Mouse (Mus musculus): ENCODE measurements around the gene Vpreb2.
"Not testable (repeated sequence)": the region's sequence is repeated elsewhere in the genome, so short reads cannot be mapped to it uniquely, and the experiment has no call there.

The Vpreb2 gene

GRCm38 (mm10) chr16:17980128-17980527, at the start of gene Vpreb2:
TSS of gene Vpreb2 (plus strand) at chr16:17980428.
- in situ Hi-C loops (cut with MseI, MboI), result no loop called here

DNA sequence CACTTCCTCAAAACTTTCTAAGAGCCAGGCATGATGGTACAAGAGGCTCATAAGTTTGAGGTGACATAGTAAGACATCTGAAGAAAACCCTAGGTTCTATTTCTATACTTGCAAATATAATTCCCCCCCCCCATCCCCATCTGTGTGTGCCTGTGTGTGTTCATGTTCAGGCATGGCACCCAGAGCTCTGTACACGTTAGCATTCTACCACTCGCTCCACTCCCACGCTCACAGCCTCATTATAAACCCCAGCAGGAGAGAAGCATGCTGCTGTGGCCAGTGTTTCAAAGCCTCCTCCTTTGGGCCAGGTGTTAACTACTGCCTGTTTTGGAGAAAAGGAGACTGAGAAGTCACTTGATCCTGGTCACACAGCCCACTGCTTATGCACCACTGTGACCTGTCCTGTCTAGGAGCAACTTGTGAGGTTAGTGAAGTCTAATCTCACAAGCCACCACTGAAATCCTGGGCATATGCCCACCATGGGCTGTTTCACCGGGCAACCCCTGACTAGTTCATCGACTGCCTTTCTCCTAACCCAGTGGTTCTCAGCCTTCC, 48.2 kb upstream of the Vpreb2 start:
- in situ Hi-C loops (cut with MseI, MboI), result loop anchor here (5.0 to 10.0 kb wide), 2 partner anchors 110 to 113 kb away; no protein-coding TSS in a partner anchor

DNA sequence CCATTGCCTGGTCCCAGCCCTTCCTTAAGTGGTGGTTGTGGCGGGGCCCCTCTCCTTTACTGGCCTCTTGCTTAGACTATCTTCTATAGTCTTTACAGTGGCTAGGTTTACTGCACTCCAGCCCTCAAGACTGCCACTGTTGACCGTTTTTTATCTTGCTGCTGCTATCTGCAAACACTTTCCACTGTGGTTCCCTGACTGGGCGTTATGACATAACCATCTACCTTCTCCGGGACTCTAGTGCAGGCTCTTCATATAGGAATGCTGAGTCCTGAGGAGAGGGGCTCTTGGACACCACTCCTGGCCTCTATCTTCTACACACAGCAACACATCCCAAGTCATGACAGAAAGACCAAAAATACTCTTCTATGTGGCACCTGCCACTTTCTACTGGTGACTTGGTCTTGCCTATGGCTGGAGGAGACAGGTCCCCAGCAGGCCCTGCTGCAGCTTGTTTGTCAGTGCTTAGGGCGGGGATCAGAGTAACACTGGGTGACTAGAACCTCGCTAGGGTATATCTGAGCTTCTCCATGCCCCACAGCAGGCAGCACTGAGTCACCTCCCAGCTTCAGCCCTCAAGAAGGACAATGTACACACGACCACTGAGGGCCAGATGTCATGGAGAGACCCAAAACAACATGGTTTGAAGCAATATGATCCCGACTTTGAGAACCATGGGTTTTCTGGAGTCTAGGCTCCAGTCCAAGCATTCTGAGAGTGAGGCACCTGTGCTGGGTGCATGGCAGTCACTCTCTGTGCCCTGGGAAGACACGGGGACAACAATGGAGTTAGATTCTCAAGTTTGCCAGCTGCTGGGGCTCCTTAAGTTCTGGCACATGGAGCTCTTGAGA, 46.4 kb upstream of the Vpreb2 start:
- in situ Hi-C loops (cut with MseI, MboI), result loop anchor here (5.0 to 10.0 kb wide), 2 partner anchors 108 to 111 kb away; no protein-coding TSS in a partner anchor

DNA sequence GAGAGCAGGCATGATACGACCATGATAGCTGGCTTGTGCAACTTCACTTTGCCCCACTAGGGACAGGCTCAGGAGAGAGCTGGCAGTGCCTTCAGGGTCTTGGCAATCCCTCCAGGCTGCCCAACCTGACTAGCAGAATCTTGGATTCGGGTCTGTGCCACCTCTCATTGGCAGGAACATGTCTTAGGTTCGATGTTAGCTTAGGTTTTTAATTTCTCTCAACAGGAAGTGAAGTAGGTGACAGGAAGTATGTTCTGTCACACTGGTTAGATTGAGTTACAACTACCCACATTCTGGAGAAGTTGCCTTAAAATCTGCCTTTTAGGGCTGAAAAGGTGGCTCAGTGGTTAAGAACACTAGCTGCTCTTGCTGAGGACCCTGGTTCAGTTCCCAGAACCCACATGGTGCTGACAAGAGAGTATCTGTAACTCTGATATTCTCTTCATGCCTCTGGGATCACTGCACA, 45.8 kb upstream of the Vpreb2 start:
- in situ Hi-C loops (cut with MseI, MboI), result loop anchor here (5.0 to 10.0 kb wide), 2 partner anchors 108 to 110 kb away; no protein-coding TSS in a partner anchor

DNA sequence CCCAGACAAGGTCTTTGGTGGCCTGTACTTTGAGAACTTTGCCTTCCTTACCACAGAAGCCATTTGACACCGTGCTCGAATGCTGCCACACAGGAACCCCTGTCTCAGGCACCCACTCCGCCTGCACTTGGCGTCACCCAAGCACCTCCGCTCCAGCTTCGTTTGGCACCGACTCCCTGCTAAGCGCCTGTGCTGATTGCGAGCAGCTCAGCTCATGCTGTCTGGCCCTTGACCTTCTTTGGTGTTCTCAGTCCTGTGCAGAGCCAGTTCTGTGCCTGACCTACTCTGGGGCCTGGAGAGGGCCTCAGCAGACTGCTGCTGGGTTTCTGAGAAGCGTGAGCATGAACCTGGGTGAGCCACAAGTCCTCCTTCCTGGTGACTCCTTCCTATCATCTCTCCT, 43.5 kb upstream of the Vpreb2 start:
- in situ Hi-C loops (cut with MseI, MboI), result loop anchor here in 1 of 2 experiments (10.0 kb wide), 1 partner anchor 108 kb away; no protein-coding TSS in a partner anchor

DNA sequence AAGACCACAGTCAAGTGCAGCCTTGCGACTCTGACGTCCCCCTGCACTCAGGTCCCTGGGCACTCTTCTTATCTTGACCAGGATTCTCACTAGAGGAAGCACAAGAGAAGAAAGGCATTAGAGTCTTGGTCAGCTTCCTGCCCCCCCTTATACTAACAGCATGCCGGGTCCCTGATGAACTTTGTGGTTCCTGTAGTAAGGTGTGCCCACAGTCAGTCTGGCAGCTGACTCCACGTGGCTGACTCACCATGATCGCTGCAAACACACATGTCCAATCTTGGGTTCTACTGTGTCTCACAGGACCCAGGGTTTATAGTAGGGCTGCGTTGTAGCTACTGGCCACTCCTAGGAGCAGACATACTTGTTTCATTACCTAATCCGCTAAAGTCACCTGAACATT, 42.0 kb upstream of the Vpreb2 start:
- in situ Hi-C loops (cut with MseI, MboI), result loop anchor here in 1 of 2 experiments (10.0 kb wide), 1 partner anchor 107 kb away; no protein-coding TSS in a partner anchor

DNA sequence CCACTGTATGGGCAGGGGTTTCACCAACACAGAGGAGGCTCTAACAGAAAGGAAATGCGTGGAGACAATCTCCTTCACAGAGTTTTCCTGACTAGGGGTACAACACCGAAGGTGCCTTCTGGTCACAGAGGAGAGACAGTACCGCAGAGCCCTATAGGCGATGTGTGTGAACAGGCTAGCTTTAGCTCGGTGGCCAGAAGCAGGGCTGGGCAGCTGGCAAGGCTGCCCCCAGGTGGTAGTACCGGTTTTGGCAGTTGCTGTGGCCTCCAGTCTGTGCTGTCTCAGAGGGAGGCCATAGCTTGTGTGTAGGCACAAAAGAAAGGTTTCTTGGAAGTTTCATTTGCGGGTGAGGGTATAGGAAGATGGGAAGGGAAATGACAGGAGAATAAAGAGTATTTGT, 41.4 kb upstream of the Vpreb2 start:
- in situ Hi-C loops (cut with MseI, MboI), result loop anchor here in 1 of 2 experiments (10.0 kb wide), 1 partner anchor 106 kb away; no protein-coding TSS in a partner anchor

DNA sequence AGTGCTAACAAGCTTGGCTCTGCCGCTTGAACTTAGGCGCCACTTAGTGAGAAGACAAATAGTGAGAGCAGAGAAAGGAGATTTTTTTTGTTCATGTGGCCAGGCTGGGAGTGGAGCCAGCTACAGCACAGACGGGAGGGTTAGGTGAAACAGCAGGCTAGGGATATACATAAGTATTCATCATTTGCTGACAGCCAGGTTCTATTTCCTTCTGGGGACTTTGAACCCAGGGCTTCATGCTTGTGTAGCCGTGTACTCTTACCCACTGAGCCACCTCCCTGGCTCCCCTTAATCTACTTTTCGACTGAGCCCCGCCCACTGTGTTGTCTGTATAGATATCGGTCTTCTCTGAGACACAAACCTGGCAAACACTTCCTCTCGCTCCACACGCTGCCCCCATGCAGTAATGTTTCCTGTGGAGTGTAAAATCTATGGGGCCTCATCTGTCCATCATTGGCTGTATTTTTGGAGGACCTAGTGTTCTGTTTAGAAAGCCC, 40.9 kb upstream of the Vpreb2 start:
- in situ Hi-C loops (cut with MseI, MboI), result loop anchor here in 1 of 2 experiments (10.0 kb wide), 1 partner anchor 105 kb away; no protein-coding TSS in a partner anchor

- in situ Hi-C loops (cut with MseI, MboI), result no loop called here
Measured at GRCm38 (mm10) chr16:17943466-17943865, 36.8 kb upstream of the Vpreb2 start.

DNA sequence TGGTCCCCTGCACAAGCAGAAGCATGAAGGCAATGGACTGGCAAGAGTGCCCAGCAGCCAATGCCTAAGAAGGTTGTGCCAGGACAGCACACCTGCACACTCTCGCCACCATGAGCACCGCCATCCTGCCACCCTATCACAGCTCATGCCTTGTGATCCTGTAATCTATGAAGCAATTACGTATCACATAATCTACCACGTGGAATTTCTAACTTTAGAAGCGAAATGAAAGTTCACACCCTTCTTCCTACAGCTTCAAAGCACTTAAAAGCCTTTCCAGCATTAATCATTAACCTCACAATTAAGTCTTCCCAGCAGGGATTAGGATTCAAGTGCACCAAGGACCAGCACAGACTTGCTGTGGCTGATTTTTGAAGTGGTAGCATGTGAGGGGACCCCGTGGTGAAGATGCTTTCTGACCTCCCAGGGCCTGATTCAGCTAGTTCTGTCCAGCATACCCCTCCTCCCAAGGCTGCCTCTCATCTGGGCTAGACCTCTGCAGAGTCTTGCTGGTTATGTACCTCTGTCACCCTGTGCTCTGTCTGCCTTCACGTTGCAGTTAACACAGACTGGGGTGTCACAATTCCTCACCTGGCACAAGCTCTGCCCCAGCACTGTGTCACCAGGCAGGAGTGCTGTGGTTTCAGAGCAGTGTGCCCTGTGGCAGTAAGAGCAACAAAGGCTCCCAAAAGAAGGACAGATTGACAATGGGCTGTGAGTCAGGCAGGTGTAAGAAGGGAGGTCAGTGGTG, 35.0 kb upstream of the Vpreb2 start:
- in situ Hi-C loops (cut with MseI, MboI), result no loop called here

- in situ Hi-C loops (cut with MseI, MboI), result no loop called here
Measured at GRCm38 (mm10) chr16:17949421-17949877, 30.8 kb upstream of the Vpreb2 start.

- in situ Hi-C loops (cut with MseI, MboI), result no loop called here
Measured at GRCm38 (mm10) chr16:17950068-17950467, 30.2 kb upstream of the Vpreb2 start.

DNA sequence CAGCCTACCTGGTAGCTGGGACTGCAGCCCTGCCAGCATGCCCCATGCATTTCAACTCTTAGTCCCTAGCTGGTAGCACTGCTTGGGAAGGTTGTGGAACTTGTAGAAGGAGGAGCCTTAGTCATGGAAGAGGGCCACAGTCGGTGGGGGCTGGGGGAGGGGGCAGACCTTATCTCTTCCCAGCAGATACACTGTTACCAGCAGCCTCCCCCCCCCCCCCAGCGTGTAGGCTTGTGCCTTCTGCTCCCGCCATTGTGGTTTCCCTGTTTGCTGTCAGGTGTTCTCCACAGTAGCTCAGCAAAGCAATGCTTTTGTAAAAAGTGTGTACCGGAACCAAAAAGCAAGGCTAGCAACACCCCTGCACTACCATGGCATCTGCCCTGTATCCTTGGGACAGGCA, 28.6 kb upstream of the Vpreb2 start:
- in situ Hi-C loops (cut with MseI, MboI), result no loop called here

- in situ Hi-C loops (cut with MseI, MboI), result not testable (repeated sequence)
Measured at GRCm38 (mm10) chr16:17956052-17956638, 24.1 kb upstream of the Vpreb2 start.

DNA sequence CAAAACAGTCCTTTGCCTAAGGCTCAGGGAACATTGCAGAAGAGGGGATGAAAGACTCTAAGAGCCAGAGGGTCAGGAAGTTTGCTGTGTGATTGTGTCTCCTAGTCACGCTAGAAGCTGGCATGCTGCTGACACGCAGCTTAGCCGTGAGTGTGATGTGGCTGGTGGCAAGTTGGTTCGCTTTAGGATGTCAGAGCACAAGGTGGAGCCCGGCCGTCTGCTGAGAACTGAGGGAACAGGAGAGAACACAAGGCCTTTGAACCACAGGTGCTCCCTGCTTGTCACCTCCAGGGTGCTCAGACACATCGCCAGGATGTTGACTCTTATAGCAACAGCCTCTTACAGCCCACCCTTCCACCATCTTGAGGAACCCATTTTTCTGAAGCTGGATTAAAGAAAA, 18.1 kb upstream of the Vpreb2 start:
- in situ Hi-C loops (cut with MseI, MboI), result no loop called here

- in situ Hi-C loops (cut with MseI, MboI), result no loop called here
Measured at GRCm38 (mm10) chr16:17971853-17972252, 8.4 kb upstream of the Vpreb2 start.

GRCm38 (mm10) chr16:17977840-17978239, 2.4 kb upstream of the Vpreb2 start:
- in situ Hi-C loops (cut with MseI, MboI), result not testable (repeated sequence)

DNA sequence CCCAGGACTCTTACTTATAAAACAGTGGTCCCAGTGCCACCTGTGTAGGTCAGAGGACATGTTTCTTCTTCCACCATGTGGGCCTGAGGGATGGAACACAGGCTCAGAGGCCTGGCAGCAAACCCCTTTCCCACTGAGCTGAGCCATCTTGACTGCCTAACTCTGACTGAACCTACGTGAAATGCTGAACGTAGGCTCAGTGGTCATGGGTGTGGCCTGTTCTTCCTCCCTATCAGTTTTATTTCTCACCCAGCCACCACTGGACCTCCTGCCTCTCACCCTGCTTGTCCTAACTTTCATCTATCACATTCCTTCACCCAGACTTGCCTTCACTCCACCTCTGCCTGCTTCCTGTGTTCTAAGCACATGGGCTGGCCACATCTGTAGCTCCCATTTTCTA, 3.0 kb downstream of the Vpreb2 start:
- in situ Hi-C loops (cut with MseI, MboI), result no loop called here

- in situ Hi-C loops (cut with MseI, MboI), result no loop called here
Measured at GRCm38 (mm10) chr16:17984231-17984630, 4.0 kb downstream of the Vpreb2 start.

DNA sequence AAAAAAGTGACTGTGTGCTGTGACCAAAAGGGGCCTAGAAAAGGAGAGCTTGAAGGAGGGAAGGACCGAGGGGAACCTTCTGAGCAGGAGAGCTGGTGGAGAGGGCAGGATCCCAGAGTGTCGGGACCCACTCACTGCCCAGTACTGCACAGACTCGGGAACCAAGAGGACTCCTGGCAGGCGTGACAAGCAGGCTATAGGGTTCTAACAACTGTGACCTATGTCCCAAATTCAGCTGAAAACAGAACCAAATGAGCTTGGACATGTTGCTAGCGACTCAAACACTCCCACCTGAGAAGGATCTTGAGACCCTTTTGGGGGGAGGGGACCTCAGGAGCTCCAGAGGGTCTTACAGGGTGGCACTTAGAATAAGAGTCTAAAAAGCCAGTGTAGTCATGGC, 4.8 kb downstream of the Vpreb2 start:
- in situ Hi-C loops (cut with MseI, MboI), result no loop called here

Measured in mouse trophoblast stem cell (cell line).